Mouse (Mus musculus) MEL (cell line): ENCODE results near the gene Doc2b. TPM values are rescaled to one million over a fixed set of nuclear protein-coding genes. Genes with fewer than 3 reads are reported as not detected.
A peak's percentile ranks its signal among the peaks of the same experiment; 100 is the strongest.

Experiments used
- DNase-seq: peaks from one replicate; pipeline ENCODE4 v3.0.0; 2011; ENCODE audit warnings: low read depth, low spot score
- H3K27ac ChIP-seq: 2 replicates; pipeline ENCODE4 v1.5.1; 2012; ENCODE audit warnings: low read depth, mild to moderate bottlenecking, control low read depth, low read length, moderate library complexity; ENCODE audit not compliant: control insufficient read depth
- H3K27me3 ChIP-seq, 2 experiments: fragments of 150-350 bp in 1 of 2; sonication (generic) in 1 of 2; 2 replicates each; pipeline ENCODE4 v1.6.1; 2012; ENCODE audit warnings: low read length in 2 of 2, mild to moderate bottlenecking in 2 of 2, improper control_type of control experiment in 1 of 2, moderate library complexity in 1 of 2; ENCODE audit not compliant: insufficient read depth in 2 of 2, control insufficient read depth in 1 of 2
- H3K36me3 ChIP-seq, 2 experiments: 2 replicates each; pipeline ENCODE4 v1.6.1; 2012 to 2014; ENCODE audit warnings: low read length in 2 of 2, improper control_type of control experiment in 1 of 2, inconsistent platforms in 1 of 2, mild to moderate bottlenecking in 1 of 2; ENCODE audit not compliant: insufficient read depth in 2 of 2, control insufficient read depth in 1 of 2
- H3K4me1 ChIP-seq, 2 experiments: fragments of 150-350 bp in 1 of 2; sonication (generic) in 1 of 2; 2 replicates each; pipeline ENCODE4 v1.6.1; 2012; ENCODE audit warnings: low read length in 2 of 2, improper control_type of control experiment in 1 of 2, mild to moderate bottlenecking in 1 of 2; ENCODE audit not compliant: insufficient read depth in 2 of 2, control insufficient read depth in 1 of 2
- H3K4me3 ChIP-seq, 2 experiments: fragments of 150-350 bp in 1 of 2; sonication (generic) in 1 of 2; 2 replicates each; pipeline ENCODE4 v1.5.1; 2012; ENCODE audit warnings: low read depth in 2 of 2, low read length in 2 of 2, mild to moderate bottlenecking in 2 of 2, moderate library complexity in 2 of 2, control low read depth in 1 of 2, improper control_type of control experiment in 1 of 2; ENCODE audit not compliant: control insufficient read depth in 1 of 2, insufficient read depth in 1 of 2
- H3K79me2 ChIP-seq: 2 replicates; pipeline ENCODE4 v1.6.1; 2012; ENCODE audit warnings: mild to moderate bottlenecking, low read length, moderate library complexity; ENCODE audit not compliant: control insufficient read depth, poor library complexity, insufficient read depth
- H3K9ac ChIP-seq: 2 replicates; pipeline ENCODE4 v1.6.1; 2012; ENCODE audit warnings: low read depth, mild to moderate bottlenecking, control low read depth, low read length, moderate library complexity; ENCODE audit not compliant: control insufficient read depth, poor library complexity, severe bottlenecking
- H3K9me3 ChIP-seq: fragments of 150-350 bp; sonication (generic); replicated peaks from 2 replicates; pipeline ENCODE4 v1.6.1; 2012; ENCODE audit warnings: mild to moderate bottlenecking, low read length, improper control_type of control experiment, moderate library complexity; ENCODE audit not compliant: insufficient read depth
- BHLHE40 ChIP-seq: IDR thresholded peaks from 2 replicates; pipeline ENCODE4 v1.6.1; 2012; ENCODE audit warnings: low read depth, mild to moderate bottlenecking, inconsistent platforms, low read length, improper control_type of control experiment, borderline replicate concordance
- CHD1 ChIP-seq: IDR thresholded peaks from 2 replicates; pipeline ENCODE4 v1.6.1; 2012; ENCODE audit warnings: low read depth, mild to moderate bottlenecking, inconsistent platforms, low read length, improper control_type of control experiment
- CHD2 ChIP-seq: IDR thresholded peaks from 2 replicates; pipeline ENCODE4 v1.6.1; 2011; ENCODE audit warnings: low read length, improper control_type of control experiment
- CTCF ChIP-seq, 3 experiments: IDR thresholded peaks in 2 of 3; conservative IDR thresholded peaks in 1 of 3; 2 replicates each; pipeline ENCODE4 v1.5.1; 2011 to 2012; ENCODE audit warnings: low read length in 3 of 3, low read depth in 2 of 3, mild to moderate bottlenecking in 2 of 3, improper control_type of control experiment in 1 of 3, inconsistent platforms in 1 of 3, mixed read lengths in 1 of 3, moderate library complexity in 1 of 3; ENCODE audit not compliant: control insufficient read depth in 1 of 3, insufficient read depth in 1 of 3, poor library complexity in 1 of 3, severe bottlenecking in 1 of 3
- E2F4 ChIP-seq: IDR thresholded peaks from 2 replicates; pipeline ENCODE4 v1.6.1; 2011; ENCODE audit warnings: low read depth, low read length, improper control_type of control experiment, borderline replicate concordance
- ELF1 ChIP-seq: IDR thresholded peaks from 2 replicates; pipeline ENCODE4 v1.6.1; 2014; ENCODE audit warnings: low read depth, mild to moderate bottlenecking, inconsistent platforms, low read length, improper control_type of control experiment, moderate library complexity
- EP300 ChIP-seq, 2 experiments: IDR thresholded peaks; 2 replicates each; pipeline ENCODE4 v1.6.1; 2011; ENCODE audit warnings: improper control_type of control experiment in 2 of 2, low read length in 2 of 2, low read depth in 1 of 2, mild to moderate bottlenecking in 1 of 2
- ETS1 ChIP-seq: IDR thresholded peaks from 2 replicates; pipeline ENCODE4 v1.6.1; 2012; ENCODE audit warnings: low read depth, mild to moderate bottlenecking, inconsistent platforms, low read length, improper control_type of control experiment, moderate library complexity
- GABPA ChIP-seq: IDR thresholded peaks from 2 replicates; pipeline ENCODE4 v1.6.1; 2012; ENCODE audit warnings: low read depth, mild to moderate bottlenecking, inconsistent platforms, low read length, improper control_type of control experiment, moderate library complexity
- GATA1 ChIP-seq: IDR thresholded peaks from 2 replicates; pipeline ENCODE4 v1.6.1; 2011; ENCODE audit warnings: low read depth, low read length, improper control_type of control experiment
- HCFC1 ChIP-seq: IDR thresholded peaks from 2 replicates; pipeline ENCODE4 v1.6.1; 2012; ENCODE audit warnings: low read depth, mild to moderate bottlenecking, inconsistent platforms, low read length, improper control_type of control experiment, moderate library complexity
- JUND ChIP-seq: IDR thresholded peaks from 2 replicates; pipeline ENCODE4 v1.6.1; 2011; ENCODE audit warnings: low read depth, mild to moderate bottlenecking, improper control_type of control experiment, low read length
- KAT2A ChIP-seq: conservative IDR thresholded peaks from 2 replicates; pipeline ENCODE4 v1.6.1; 2012; ENCODE audit warnings: low read depth, low read length, improper control_type of control experiment, inconsistent platforms
- MAFK ChIP-seq: IDR thresholded peaks from 2 replicates; pipeline ENCODE4 v1.6.1; 2011; ENCODE audit warnings: low read depth, mild to moderate bottlenecking, low read length, improper control_type of control experiment, borderline replicate concordance
- MAX ChIP-seq: IDR thresholded peaks from 2 replicates; pipeline ENCODE4 v1.6.1; 2011; ENCODE audit warnings: low read length, improper control_type of control experiment
- MAZ ChIP-seq: IDR thresholded peaks from 2 replicates; pipeline ENCODE4 v1.6.1; 2012; ENCODE audit warnings: low read depth, mild to moderate bottlenecking, inconsistent platforms, low read length, improper control_type of control experiment
- MEF2A ChIP-seq: IDR thresholded peaks from 2 replicates; pipeline ENCODE4 v1.6.1; 2014; ENCODE audit warnings: low read depth, mild to moderate bottlenecking, inconsistent platforms, low read length, improper control_type of control experiment; ENCODE audit not compliant: poor library complexity, insufficient replicate concordance, severe bottlenecking; ENCODE audit errors: extremely low read depth
- MXI1 ChIP-seq: IDR thresholded peaks from 2 replicates; pipeline ENCODE4 v1.6.1; 2011; ENCODE audit warnings: mild to moderate bottlenecking, low read depth, low read length, improper control_type of control experiment
- MYB ChIP-seq: IDR thresholded peaks from 2 replicates; pipeline ENCODE4 v1.6.1; 2011; ENCODE audit warnings: mild to moderate bottlenecking, low read depth, low read length, improper control_type of control experiment
- MYC ChIP-seq: IDR thresholded peaks from 2 replicates; pipeline ENCODE4 v1.6.1; 2011; ENCODE audit warnings: low read depth, mild to moderate bottlenecking, low read length, improper control_type of control experiment, moderate library complexity
- NELFE ChIP-seq: IDR thresholded peaks from 2 replicates; pipeline ENCODE4 v1.6.1; 2011; ENCODE audit warnings: low read depth, low read length, improper control_type of control experiment
- NRF1 ChIP-seq: IDR thresholded peaks from 2 replicates; pipeline ENCODE4 v1.6.1; 2014; ENCODE audit warnings: low read depth, mild to moderate bottlenecking, inconsistent platforms, low read length, improper control_type of control experiment, moderate library complexity; ENCODE audit not compliant: poor library complexity, insufficient read depth, severe bottlenecking
- POLR2A ChIP-seq, 2 experiments: IDR thresholded peaks; 2 replicates each; pipeline ENCODE4 v1.6.1; 2011 to 2012; ENCODE audit warnings: low read length in 2 of 2, mild to moderate bottlenecking in 2 of 2, control low read depth in 1 of 2, improper control_type of control experiment in 1 of 2, low read depth in 1 of 2, moderate library complexity in 1 of 2; ENCODE audit not compliant: control insufficient read depth in 1 of 2, insufficient read depth in 1 of 2, poor library complexity in 1 of 2
- POLR2AphosphoS2 ChIP-seq: IDR thresholded peaks from 2 replicates; pipeline ENCODE4 v1.6.1; 2011; ENCODE audit warnings: low read length, improper control_type of control experiment
- POLR2AphosphoS5 ChIP-seq: IDR thresholded peaks from 2 replicates; pipeline ENCODE4 v1.6.1; 2012; ENCODE audit warnings: low read depth, borderline replicate concordance, mild to moderate bottlenecking, inconsistent platforms, low read length, moderate library complexity, mixed read lengths
- RAD21 ChIP-seq: IDR thresholded peaks from 2 replicates; pipeline ENCODE4 v1.6.1; 2011; ENCODE audit warnings: mild to moderate bottlenecking, low read depth, low read length, improper control_type of control experiment
- RCOR1 ChIP-seq: IDR thresholded peaks from 2 replicates; pipeline ENCODE4 v1.6.1; 2012; ENCODE audit warnings: low read depth, mild to moderate bottlenecking, inconsistent platforms, low read length, improper control_type of control experiment
- SIN3A ChIP-seq: IDR thresholded peaks from 2 replicates; pipeline ENCODE4 v1.6.1; 2012; ENCODE audit warnings: low read length, improper control_type of control experiment, inconsistent platforms
- SMC3 ChIP-seq: IDR thresholded peaks from 2 replicates; pipeline ENCODE4 v1.6.1; 2011; ENCODE audit warnings: low read depth, low read length, improper control_type of control experiment
- TAL1 ChIP-seq: IDR thresholded peaks from 2 replicates; pipeline ENCODE4 v1.6.1; 2012; ENCODE audit warnings: mild to moderate bottlenecking, inconsistent platforms, low read length, moderate library complexity, mixed read lengths
- TBP ChIP-seq: IDR thresholded peaks from 2 replicates; pipeline ENCODE4 v1.8.0; 2011; ENCODE audit warnings: low read depth, low read length, improper control_type of control experiment
- TCF12 ChIP-seq: IDR thresholded peaks from 2 replicates; pipeline ENCODE4 v1.6.1; 2014; ENCODE audit warnings: low read depth, mild to moderate bottlenecking, inconsistent platforms, low read length, improper control_type of control experiment, moderate library complexity
- UBTF ChIP-seq: IDR thresholded peaks from 2 replicates; pipeline ENCODE4 v1.6.1; 2012; ENCODE audit warnings: low read depth, mild to moderate bottlenecking, inconsistent platforms, low read length, improper control_type of control experiment, moderate library complexity, borderline replicate concordance; ENCODE audit not compliant: insufficient read depth
- USF1 ChIP-seq: IDR thresholded peaks from 2 replicates; pipeline ENCODE4 v1.6.1; 2014; ENCODE audit warnings: low read depth, mild to moderate bottlenecking, inconsistent platforms, low read length, improper control_type of control experiment, moderate library complexity
- USF2 ChIP-seq, 2 experiments: IDR thresholded peaks; 2 replicates each; pipeline ENCODE4 v1.6.1; 2011 to 2012; ENCODE audit warnings: improper control_type of control experiment in 2 of 2, low read length in 2 of 2, borderline replicate concordance in 1 of 2, inconsistent platforms in 1 of 2, low read depth in 1 of 2, mild to moderate bottlenecking in 1 of 2; ENCODE audit not compliant: insufficient read depth in 1 of 2
- ZKSCAN1 ChIP-seq: IDR thresholded peaks from 2 replicates; pipeline ENCODE4 v1.6.1; 2012; ENCODE audit warnings: low read depth, mild to moderate bottlenecking, inconsistent platforms, low read length, improper control_type of control experiment, moderate library complexity
- ZMIZ1 ChIP-seq: IDR thresholded peaks from 2 replicates; pipeline ENCODE4 v1.6.1; 2012; ENCODE audit warnings: low read depth, mild to moderate bottlenecking, inconsistent platforms, low read length, improper control_type of control experiment, moderate library complexity
- ZNF384 ChIP-seq: IDR thresholded peaks from 2 replicates; pipeline ENCODE4 v1.6.1; 2012; ENCODE audit warnings: low read depth, mild to moderate bottlenecking, inconsistent platforms, low read length, improper control_type of control experiment
- polyA plus RNA-seq, 2 experiments: library from polyadenylated mRNA; stranded (reverse) in 1 of 2; unstranded in 1 of 2; fragments of >175 nt in 1 of 2; fragments of >200 nt in 1 of 2; gene quantifications; 2 replicates each; pipeline versions ENCODE4 v1.2.1 to v1.2.4; 2012; ENCODE audit warnings: low replicate concordance in 2 of 2, low read depth in 1 of 2; ENCODE audit not compliant: insufficient read length in 2 of 2, insufficient read depth in 1 of 2, missing spikeins in 1 of 2
- total RNA-seq: library from RNA; depleted of rRNA; stranded (reverse); fragments of 300-350 nt; gene quantifications from 2 replicates; pipeline ENCODE4 v1.2.3, GENCODE M21; 2012

The Doc2b gene
- total and polyA plus RNA-seq, 3 experiments = not detected

GRCm38 (mm10) chr11:75741615-75742014 lies 54.2 kb downstream of the Doc2b start:
- Histone ChIP-seq H3K4me1 (peaks cover 41 to 45% of the 10 kb centered on the region in 2 experiments), H3K4me3 (no peak overlapping the region), H3K36me3 (peaks cover 33 to 83% of the 10 kb centered on the region in 2 experiments), H3K79me2 (peaks cover 90% of the 10 kb centered on the region), H3K27me3 (no peaks in the 10 kb centered on the region), H3K9me3 (no peaks in the 10 kb centered on the region), H3K27ac (peak overlapping the region; percentile 58), H3K9ac (peak overlapping the region; percentile 4; the same call in 1 of the 2 replicates)
- peak; percentile 64 for DNase-seq
- no peak for TF ChIP-seq MAFK
- TF ChIP-seq POLR2AphosphoS2 = no peak
- 0 out of 2 replicates have a peak, but pooled peaks have one; percentile 31 for TF ChIP-seq NRF1
- TF ChIP-seq NELFE = no peak
- no peak for TF ChIP-seq MEF2A
- TF ChIP-seq E2F4 = no peak
- no peak for TF ChIP-seq MYC
- peak; percentile 97 for TF ChIP-seq BHLHE40
- TF ChIP-seq ZMIZ1 = no peak
- TF ChIP-seq ZNF384 = peak; percentile 98
- peak; percentile 81 for TF ChIP-seq RCOR1
- TF ChIP-seq SMC3 = no peak
- peak; percentile 93 for TF ChIP-seq USF1
- TF ChIP-seq HCFC1 = 0 out of 2 replicates have a peak, but pooled peaks have one; percentile 34
- TF ChIP-seq KAT2A = no peak; the same call in 1 of the 2 replicates
- peak; percentile 73 for TF ChIP-seq TCF12
- TF ChIP-seq CHD1 = no peak
- no peak for TF ChIP-seq TBP
- no peak for TF ChIP-seq RAD21
- TF ChIP-seq JUND = no peak
- TF ChIP-seq USF2 (IDR thresholded peaks at IDR 0.05; ENCODE audit: borderline replicate concordance in 1 of 2, insufficient read depth in 1 of 2, low read depth in 1 of 2, low read length in 2 of 2) = peak in 1 of 2 experiments; percentile 64; a peak in 1 of 4 replicates
- TF ChIP-seq SIN3A = peak; percentile 93
- TF ChIP-seq ETS1 = peak; percentile 93
- TF ChIP-seq ZKSCAN1 = no peak; the same call in 1 of the 2 replicates
- no peak for TF ChIP-seq TAL1
- TF ChIP-seq ELF1 = no peak
- no peak for TF ChIP-seq POLR2A (IDR thresholded peaks at IDR 0.05; ENCODE audit: control insufficient read depth in 1 of 2, insufficient read depth in 1 of 2, low read depth in 1 of 2, low read length in 2 of 2, poor library complexity in 1 of 2)
- TF ChIP-seq CTCF (IDR thresholded peaks at IDR 0.05 in 2 of 3, conservative IDR thresholded peaks at IDR 0.05 in 1 of 3; ENCODE audit: control insufficient read depth in 1 of 3, insufficient read depth in 1 of 3, low read depth in 2 of 3, low read length in 3 of 3, poor library complexity in 1 of 3, severe bottlenecking in 1 of 3) = no peak
- TF ChIP-seq MYB = no peak
- TF ChIP-seq MAX = peak; percentile 8; the same call in 1 of the 2 replicates
- peak; percentile 94 for TF ChIP-seq GATA1
- TF ChIP-seq CHD2 = no peak
- no peak for TF ChIP-seq GABPA
- no peak for TF ChIP-seq MAZ
- TF ChIP-seq POLR2AphosphoS5 = no peak
- peak; percentile 79 for TF ChIP-seq MXI1
- no peak for TF ChIP-seq UBTF
- peak; percentile 72 to 82 for TF ChIP-seq EP300 (IDR thresholded peaks at IDR 0.05; ENCODE audit: low read depth in 1 of 2, low read length in 2 of 2)
